Mouse (Mus musculus) stomach, postnatal 0 days (tissue): ENCODE results near the gene Serf1.
"Not testable (repeated sequence)": the region's sequence is repeated elsewhere in the genome, so short reads cannot be mapped to it uniquely, and the experiment has no call there.

Experiments used
- CTCF ChIP-seq: IDR thresholded peaks from 2 replicates; pipeline ENCODE4 v1.5.1; 2016; ENCODE audit warnings: antibody characterized with exemption, low read depth, mild to moderate bottlenecking, moderate library complexity
- EP300 ChIP-seq: optimal IDR thresholded peaks from 2 replicates; pipeline ENCODE3; 2016; ENCODE audit warnings: antibody characterized with exemption

DNA sequence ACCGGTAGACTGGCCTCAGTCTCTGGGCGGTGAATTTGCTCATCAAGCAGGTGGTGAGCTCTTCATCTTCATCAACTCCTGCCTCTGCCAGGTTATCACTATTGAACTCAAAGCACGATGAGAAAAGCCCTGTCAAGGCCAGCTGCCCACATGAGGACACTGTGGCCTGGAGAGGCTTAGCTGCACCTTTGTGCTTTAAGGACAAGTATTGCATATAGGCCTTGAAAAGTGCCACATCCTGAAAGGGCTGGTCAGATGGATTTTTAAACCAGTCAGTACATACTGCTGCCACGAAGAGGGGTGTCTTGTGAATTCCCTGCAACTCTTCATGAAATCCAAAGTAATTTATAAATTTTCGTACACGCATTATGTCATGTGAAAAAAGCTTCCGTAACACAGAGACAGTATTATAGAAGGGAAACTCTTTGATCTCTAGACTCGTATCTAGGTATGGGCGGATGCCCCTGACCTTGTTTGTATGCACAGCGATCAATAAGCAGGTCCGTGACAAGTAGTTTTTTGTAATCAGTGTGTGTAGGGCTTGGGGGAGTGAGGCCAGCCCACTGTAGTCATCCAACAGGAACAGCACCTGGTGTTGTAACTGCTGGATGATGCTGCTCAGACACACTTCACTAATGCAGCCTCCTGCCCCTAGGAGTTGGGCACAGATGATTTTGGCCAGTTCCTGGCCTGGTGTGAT, 53.5 kb downstream of the Serf1 start:
- TF ChIP-seq EP300, CTCF: not testable (repeated sequence)
